Mouse (Mus musculus): ENCODE measurements around the gene Arl15. TPM values are rescaled to one million over a fixed set of nuclear protein-coding genes. Genes with fewer than 3 reads are reported as not detected.

Arl15 gene
- polyA plus RNA-seq, 1 experiment from 2014 or later = 8.6 TPM

DNA sequence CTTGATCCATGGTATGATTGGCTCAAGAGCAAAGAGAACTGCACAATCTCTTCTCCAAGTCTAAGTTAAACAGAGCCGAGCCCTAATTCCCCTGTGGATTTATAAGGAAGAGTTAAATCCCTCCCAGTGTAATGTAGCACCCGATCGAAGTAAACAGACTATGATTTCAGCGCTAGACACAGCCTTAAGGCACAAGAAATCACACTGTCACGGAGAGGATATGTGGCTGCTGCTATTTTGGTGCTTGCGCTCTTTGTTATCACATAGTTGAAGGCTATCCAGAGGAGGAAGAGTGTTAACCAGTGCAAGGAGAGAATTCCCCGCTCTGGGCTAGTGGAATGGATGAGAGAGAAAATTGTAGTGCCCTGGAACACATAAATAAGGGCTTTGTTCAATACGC, 223.6 kb downstream of the Arl15 start:
- no peak overlapping the region for H3K4me3 ChIP-seq (ENCODE audit: low read depth, low read length)
- H3K9me3 ChIP-seq (ENCODE audit: control insufficient read depth, low read length) = no peaks in the 10 kb centered on the region
- H3K27me3 ChIP-seq (replicated peaks; ENCODE audit: control insufficient read depth, insufficient read depth, low read length) = no peaks in the 10 kb centered on the region
- H3K4me2 ChIP-seq (ENCODE audit: low read length) = no peak overlapping the region
- ATAC-seq (replicated peaks; ENCODE audit: low FRiP score, low TSS enrichment, low read depth) (no peak), DNase-seq (ENCODE audit: low spot score) (peak; percentile 55)
- H3K27ac ChIP-seq (ENCODE audit: low read depth) = no peak overlapping the region
- no peaks in the 10 kb centered on the region for H3K36me3 ChIP-seq (ENCODE audit: control insufficient read depth, insufficient read depth, low read length)
- no peak overlapping the region for H3K9ac ChIP-seq (ENCODE audit: low read length)
- 49% methylated on average over 8 of the region's 8 CpGs for WGBS
- no peaks in the 10 kb centered on the region for H3K4me1 ChIP-seq (replicated peaks; ENCODE audit: control insufficient read depth, insufficient read depth, low read length)

GRCm38 (mm10) chr13:114023541-114023940, 229.2 kb downstream of the Arl15 start:
- no peak overlapping the region for H3K9ac ChIP-seq (ENCODE audit: low read length)
- no peak overlapping the region for H3K4me3 ChIP-seq (ENCODE audit: low read depth, low read length)
- no peaks in the 10 kb centered on the region for H3K4me1 ChIP-seq (replicated peaks; ENCODE audit: control insufficient read depth, insufficient read depth, low read length)
- no peaks in the 10 kb centered on the region for H3K36me3 ChIP-seq (ENCODE audit: control insufficient read depth, insufficient read depth, low read length)
- no peaks in the 10 kb centered on the region for H3K27me3 ChIP-seq (replicated peaks; ENCODE audit: control insufficient read depth, insufficient read depth, low read length)
- no peak overlapping the region for H3K4me2 ChIP-seq (ENCODE audit: low read length)
- no peaks in the 10 kb centered on the region for H3K9me3 ChIP-seq (ENCODE audit: control insufficient read depth, low read length)
- DNase-seq (ENCODE audit: low spot score) (no peak), ATAC-seq (replicated peaks; ENCODE audit: low FRiP score, low TSS enrichment, low read depth) (no peak)
- H3K27ac ChIP-seq (ENCODE audit: low read depth) = no peak overlapping the region
- WGBS = 89% methylated on average over 7 of the region's 7 CpGs

GRCm38 (mm10) chr13:114026306-114026705, 232.0 kb downstream of the Arl15 start:
- H3K27me3 ChIP-seq (replicated peaks; ENCODE audit: control insufficient read depth, insufficient read depth, low read length) = no peaks in the 10 kb centered on the region
- ATAC-seq (replicated peaks; ENCODE audit: low FRiP score, low TSS enrichment, low read depth) = no peak

GRCm38 (mm10) chr13:114026751-114027150, 232.4 kb downstream of the Arl15 start:
- H3K4me2 ChIP-seq (ENCODE audit: low read length) = no peak overlapping the region
- no peak overlapping the region for H3K27ac ChIP-seq (ENCODE audit: low read depth)
- no peaks in the 10 kb centered on the region for H3K9me3 ChIP-seq (ENCODE audit: control insufficient read depth, low read length)
- H3K4me1 ChIP-seq (replicated peaks; ENCODE audit: control insufficient read depth, insufficient read depth, low read length) = no peaks in the 10 kb centered on the region
- no peaks in the 10 kb centered on the region for H3K36me3 ChIP-seq (ENCODE audit: control insufficient read depth, insufficient read depth, low read length)
- H3K9ac ChIP-seq (ENCODE audit: low read length) = no peak overlapping the region
- 94% methylated on average over 7 of the region's 7 CpGs for WGBS
- no peak overlapping the region for H3K4me3 ChIP-seq (ENCODE audit: low read depth, low read length)
- no peak for DNase-seq (ENCODE audit: low spot score)
- no peaks in the 10 kb centered on the region for H3K27me3 ChIP-seq (replicated peaks; ENCODE audit: control insufficient read depth, insufficient read depth, low read length)
- no peak for ATAC-seq (replicated peaks; ENCODE audit: low FRiP score, low TSS enrichment, low read depth)

More at GRCm38 (mm10) chr13:114026306-114026705, 232.0 kb downstream of the Arl15 start:
- Histone ChIP-seq H3K27ac (ENCODE audit: low read depth) (no peak overlapping the region), H3K4me1 (replicated peaks; ENCODE audit: control insufficient read depth, insufficient read depth, low read length) (no peaks in the 10 kb centered on the region), H3K4me3 (ENCODE audit: low read depth, low read length) (no peak overlapping the region), H3K4me2 (ENCODE audit: low read length) (no peak overlapping the region), H3K9me3 (ENCODE audit: control insufficient read depth, low read length) (no peaks in the 10 kb centered on the region), H3K36me3 (ENCODE audit: control insufficient read depth, insufficient read depth, low read length) (no peaks in the 10 kb centered on the region), H3K9ac (ENCODE audit: low read length) (no peak overlapping the region)
- WGBS = 80% methylated on average over 6 of the region's 6 CpGs
- DNase-seq (ENCODE audit: low spot score) = no peak

DNA sequence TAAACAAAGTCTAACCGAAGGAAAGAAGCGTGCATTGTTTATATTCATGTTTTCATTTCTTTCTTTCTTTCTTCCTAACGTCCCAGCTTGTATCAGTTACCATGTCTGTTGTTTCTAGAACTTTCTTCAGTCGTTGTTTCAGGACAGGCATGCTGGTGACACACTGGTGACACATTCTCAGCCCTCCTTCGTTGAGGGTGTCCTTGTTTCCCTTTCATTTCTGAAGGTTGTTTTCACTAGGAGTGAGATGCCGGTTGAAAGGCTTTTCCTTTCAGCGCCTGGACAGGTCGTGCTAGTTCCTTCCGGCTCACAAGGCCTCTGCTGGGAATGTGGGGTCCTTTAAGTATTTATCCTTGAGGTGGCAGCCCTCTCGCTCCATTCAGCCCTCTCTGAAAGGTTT, 253.8 kb downstream of the Arl15 start:
- 61% methylated on average over 10 of the region's 10 CpGs for WGBS
- H3K4me2 ChIP-seq (ENCODE audit: low read length) = no peak overlapping the region
- no peaks in the 10 kb centered on the region for H3K36me3 ChIP-seq (ENCODE audit: control insufficient read depth, insufficient read depth, low read length)
- H3K4me1 ChIP-seq (replicated peaks; ENCODE audit: control insufficient read depth, insufficient read depth, low read length) = no peaks in the 10 kb centered on the region; the same call in 1 of the 2 replicates
- no peaks in the 10 kb centered on the region for H3K27me3 ChIP-seq (replicated peaks; ENCODE audit: control insufficient read depth, insufficient read depth, low read length)
- DNase-seq (ENCODE audit: low spot score) (no peak), ATAC-seq (replicated peaks; ENCODE audit: low FRiP score, low TSS enrichment, low read depth) (no peak)
- H3K4me3 ChIP-seq (ENCODE audit: low read depth, low read length) = no peak overlapping the region
- no peak overlapping the region for H3K9ac ChIP-seq (ENCODE audit: low read length)
- H3K27ac ChIP-seq (ENCODE audit: low read depth) = no peak overlapping the region
- H3K9me3 ChIP-seq (ENCODE audit: control insufficient read depth, low read length) = no peaks in the 10 kb centered on the region

DNA sequence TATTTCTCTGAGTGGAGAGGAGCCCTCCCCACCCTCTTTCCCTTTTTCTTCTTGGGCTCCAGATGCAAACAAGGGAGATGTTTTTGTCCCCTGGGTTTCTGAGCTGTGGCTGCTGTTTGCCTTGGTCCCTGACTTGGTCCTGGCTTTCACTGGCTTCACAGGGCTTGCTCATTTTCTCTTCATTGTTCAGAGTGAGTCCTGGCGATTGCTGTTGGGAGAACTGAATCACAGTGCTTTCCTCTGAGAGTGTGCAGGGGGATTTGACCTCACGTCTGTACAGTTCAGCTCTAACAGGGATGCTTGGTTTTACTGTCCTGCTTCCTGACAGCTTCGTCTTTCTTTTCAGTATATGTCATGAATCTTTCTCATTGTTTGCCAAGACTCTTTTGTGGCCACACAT, 254.4 kb downstream of the Arl15 start:
- no peaks in the 10 kb centered on the region for H3K27me3 ChIP-seq (replicated peaks; ENCODE audit: control insufficient read depth, insufficient read depth, low read length)
- H3K4me2 ChIP-seq (ENCODE audit: low read length) = no peak overlapping the region
- no peak for ATAC-seq (replicated peaks; ENCODE audit: low FRiP score, low TSS enrichment, low read depth)

DNA sequence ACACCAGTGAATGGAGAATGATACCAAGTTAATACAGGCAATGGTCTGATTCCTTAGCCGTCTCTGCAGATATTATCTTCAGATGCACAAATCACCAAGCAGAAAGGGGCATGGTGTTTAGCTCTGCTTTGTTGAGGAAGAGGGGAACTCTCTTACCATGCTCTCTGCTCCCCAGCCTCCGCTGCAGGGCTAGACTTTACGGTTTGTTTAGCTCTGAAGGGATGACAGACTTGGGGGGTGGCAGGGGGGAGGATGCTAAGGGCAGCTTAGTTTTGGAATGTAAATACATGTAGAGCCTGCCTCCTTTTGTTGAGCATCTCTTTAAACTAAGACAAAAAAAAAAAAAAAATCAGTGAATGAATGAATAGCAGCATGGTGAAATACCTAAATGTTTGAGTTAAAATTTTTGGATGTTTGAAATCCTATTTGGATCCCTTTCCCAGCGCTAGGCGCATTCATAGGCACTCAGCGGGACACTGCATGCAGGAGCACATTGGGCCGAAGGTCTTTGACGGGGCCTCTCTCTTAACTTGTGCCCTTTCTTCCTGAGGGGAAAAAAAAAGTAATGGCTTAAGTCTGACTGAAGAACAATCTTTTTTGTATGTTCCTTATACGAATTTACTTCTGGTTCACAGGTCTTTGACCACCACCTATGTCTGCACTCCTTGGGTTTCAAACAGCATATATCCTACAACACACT, 257.0 kb downstream of the Arl15 start:
- Histone ChIP-seq H3K27me3 (replicated peaks; ENCODE audit: control insufficient read depth, insufficient read depth, low read length) (no peaks in the 10 kb centered on the region), H3K36me3 (ENCODE audit: control insufficient read depth, insufficient read depth, low read length) (no peaks in the 10 kb centered on the region), H3K4me3 (ENCODE audit: low read depth, low read length) (no peak overlapping the region), H3K9ac (ENCODE audit: low read length) (no peak overlapping the region), H3K4me1 (replicated peaks; ENCODE audit: control insufficient read depth, insufficient read depth, low read length) (no peaks in the 10 kb centered on the region; the same call in 1 of the 2 replicates), H3K27ac (ENCODE audit: low read depth) (no peak overlapping the region), H3K9me3 (ENCODE audit: control insufficient read depth, low read length) (no peaks in the 10 kb centered on the region), H3K4me2 (ENCODE audit: low read length) (no peak overlapping the region)
- ATAC-seq (replicated peaks; ENCODE audit: low FRiP score, low TSS enrichment, low read depth) (no peak), DNase-seq (ENCODE audit: low spot score) (no peak)
- 30% methylated on average over 9 of the region's 9 CpGs for WGBS

More for the DNA sequence above, 254.4 kb downstream of the Arl15 start:
- 61% methylated on average over 3 of the region's 3 CpGs for WGBS
- Histone ChIP-seq H3K27ac (ENCODE audit: low read depth) (no peak overlapping the region), H3K9me3 (ENCODE audit: control insufficient read depth, low read length) (no peaks in the 10 kb centered on the region), H3K4me3 (ENCODE audit: low read depth, low read length) (no peak overlapping the region), H3K36me3 (ENCODE audit: control insufficient read depth, insufficient read depth, low read length) (no peaks in the 10 kb centered on the region), H3K9ac (ENCODE audit: low read length) (no peak overlapping the region), H3K4me1 (replicated peaks; ENCODE audit: control insufficient read depth, insufficient read depth, low read length) (no peaks in the 10 kb centered on the region; the same call in 1 of the 2 replicates)
- DNase-seq (ENCODE audit: low spot score) = no peak

DNA sequence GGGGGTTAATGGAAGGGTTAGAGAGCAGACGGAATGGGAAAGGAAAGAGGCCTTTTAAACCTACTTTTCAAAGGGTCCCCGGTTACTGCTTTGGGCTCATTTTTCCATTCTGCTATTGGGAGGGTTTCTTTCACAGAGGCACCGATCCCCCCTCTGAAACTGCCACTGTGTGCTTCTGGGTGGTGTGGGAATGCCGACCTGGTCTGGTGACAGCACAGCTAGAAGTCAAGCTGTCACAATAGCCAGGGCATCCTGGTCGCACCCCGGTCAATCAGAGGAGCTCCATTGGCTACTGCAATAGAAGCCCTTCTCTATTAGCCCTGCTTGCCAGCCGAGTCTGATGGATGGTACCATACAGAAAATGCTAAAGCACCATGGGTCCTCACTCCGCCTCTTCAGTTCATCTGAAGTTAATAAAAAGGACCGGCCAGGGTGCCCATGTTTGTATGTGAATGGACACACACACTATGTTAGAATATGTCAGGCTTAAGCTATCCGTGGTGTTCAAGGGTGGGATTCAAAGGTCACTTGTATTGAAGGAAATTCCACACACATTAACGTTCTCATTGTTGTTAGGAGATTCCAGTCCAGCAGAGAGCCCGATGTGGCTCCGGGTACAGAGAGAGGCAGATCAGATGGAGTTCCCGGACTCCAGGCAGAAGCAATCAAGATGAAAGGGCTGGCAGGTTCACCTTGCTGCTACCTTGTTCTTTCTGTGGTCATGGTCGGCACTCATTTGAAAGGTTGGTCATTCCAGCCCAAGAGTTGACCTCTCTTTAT, 258.3 kb downstream of the Arl15 start:
- Histone ChIP-seq H3K4me3 (ENCODE audit: low read depth, low read length) (no peak overlapping the region), H3K9ac (ENCODE audit: low read length) (no peak overlapping the region), H3K27ac (ENCODE audit: low read depth) (no peak overlapping the region), H3K4me1 (replicated peaks; ENCODE audit: control insufficient read depth, insufficient read depth, low read length) (no peaks in the 10 kb centered on the region; the same call in 1 of the 2 replicates), H3K9me3 (ENCODE audit: control insufficient read depth, low read length) (no peaks in the 10 kb centered on the region), H3K27me3 (replicated peaks; ENCODE audit: control insufficient read depth, insufficient read depth, low read length) (no peaks in the 10 kb centered on the region), H3K4me2 (ENCODE audit: low read length) (no peak overlapping the region), H3K36me3 (ENCODE audit: control insufficient read depth, insufficient read depth, low read length) (no peaks in the 10 kb centered on the region)
- DNase-seq (ENCODE audit: low spot score) (no peak), ATAC-seq (replicated peaks; ENCODE audit: low FRiP score, low TSS enrichment, low read depth) (no peak)
- 59% methylated on average over 15 of the region's 15 CpGs for WGBS

Data from intestine, embryonic 14.5 days (tissue).